Mouse (Mus musculus): Measurements from ENCODE around the gene Tll2.

The Tll2 gene

GRCm38 (mm10) chr19:41160388-41160787, 46.2 kb downstream of the Tll2 start:
- no peak for DNase-seq (ENCODE audit: low read depth)

GRCm38 (mm10) chr19:41154681-41155080, 52.0 kb downstream of the Tll2 start:
- no peak for DNase-seq (ENCODE audit: low read depth)

GRCm38 (mm10) chr19:41152462-41152861, 54.2 kb downstream of the Tll2 start:
- DNase-seq (ENCODE audit: low read depth) = no peak

- DNase-seq (ENCODE audit: low read depth) = no peak
Measured at GRCm38 (mm10) chr19:41152016-41152370, 54.6 kb downstream of the Tll2 start.

- DNase-seq (ENCODE audit: low read depth) = no peak
Measured at GRCm38 (mm10) chr19:41151321-41152015, 55.2 kb downstream of the Tll2 start.

GRCm38 (mm10) chr19:41140961-41141360, 65.7 kb downstream of the Tll2 start:
- no peak for DNase-seq (ENCODE audit: low read depth)

GRCm38 (mm10) chr19:41139629-41140028, 67.0 kb downstream of the Tll2 start:
- no peak for DNase-seq (ENCODE audit: low read depth)

GRCm38 (mm10) chr19:41123009-41123408, 83.6 kb downstream of the Tll2 start:
- no peak for DNase-seq (ENCODE audit: low read depth)

GRCm38 (mm10) chr19:41119924-41120323, 86.7 kb downstream of the Tll2 start:
- no peak for DNase-seq (ENCODE audit: low read depth)

- no peak for DNase-seq (ENCODE audit: low read depth)
Measured at GRCm38 (mm10) chr19:41118346-41118745, 88.3 kb downstream of the Tll2 start.

GRCm38 (mm10) chr19:41117334-41117733, 89.3 kb downstream of the Tll2 start:
- no peak for DNase-seq (ENCODE audit: low read depth)

- no peak for DNase-seq (ENCODE audit: low read depth)
Measured at GRCm38 (mm10) chr19:41114611-41115010, 92.0 kb downstream of the Tll2 start.

GRCm38 (mm10) chr19:41113911-41114531, 92.6 kb downstream of the Tll2 start:
- no peak for DNase-seq (ENCODE audit: low read depth)

- no peak for DNase-seq (ENCODE audit: low read depth)
Measured at GRCm38 (mm10) chr19:41112609-41113008, 94.0 kb downstream of the Tll2 start.

GRCm38 (mm10) chr19:41109991-41110390, 96.6 kb downstream of the Tll2 start:
- DNase-seq (ENCODE audit: low read depth) = no peak

GRCm38 (mm10) chr19:41109496-41109895, 97.1 kb downstream of the Tll2 start:
- no peak for DNase-seq (ENCODE audit: low read depth)

GRCm38 (mm10) chr19:41108666-41109065, 98.0 kb downstream of the Tll2 start:
- DNase-seq (ENCODE audit: low read depth) = no peak

GRCm38 (mm10) chr19:41107530-41107929, 99.1 kb downstream of the Tll2 start:
- no peak for DNase-seq (ENCODE audit: low read depth)

- no peak for DNase-seq (ENCODE audit: low read depth)
Measured at GRCm38 (mm10) chr19:41104922-41105321, 101.7 kb downstream of the Tll2 start.

- DNase-seq (ENCODE audit: low read depth) = no peak
Measured at GRCm38 (mm10) chr19:41101390-41101789, 105.2 kb downstream of the Tll2 start.

GRCm38 (mm10) chr19:41100863-41101262, 105.8 kb downstream of the Tll2 start:
- DNase-seq (ENCODE audit: low read depth) = no peak

GRCm38 (mm10) chr19:41097038-41097437, 109.6 kb downstream of the Tll2 start:
- DNase-seq (ENCODE audit: low read depth) = no peak

- DNase-seq (ENCODE audit: low read depth) = no peak
Measured at GRCm38 (mm10) chr19:41091901-41092300, 114.7 kb downstream of the Tll2 start.

- peak; percentile 49 for DNase-seq (ENCODE audit: low read depth)
Measured at GRCm38 (mm10) chr19:41089833-41090232, 116.8 kb downstream of the Tll2 start.

All from c-Kit-positive CD71-negative TER-119-negative erythroid progenitor cells, embryonic 14.5 days (primary cell).